Mouse (Mus musculus): Measurements from ENCODE around the gene Elk4. TPM values are rescaled to one million over a fixed set of nuclear protein-coding genes. Genes with fewer than 3 reads are reported as not detected.
A peak's percentile ranks its signal among the peaks of the same experiment; 100 is the strongest.

Elk4 gene
- polyA plus RNA-seq, 1 experiment from 2014 or later, result 24.3 TPM

DNA sequence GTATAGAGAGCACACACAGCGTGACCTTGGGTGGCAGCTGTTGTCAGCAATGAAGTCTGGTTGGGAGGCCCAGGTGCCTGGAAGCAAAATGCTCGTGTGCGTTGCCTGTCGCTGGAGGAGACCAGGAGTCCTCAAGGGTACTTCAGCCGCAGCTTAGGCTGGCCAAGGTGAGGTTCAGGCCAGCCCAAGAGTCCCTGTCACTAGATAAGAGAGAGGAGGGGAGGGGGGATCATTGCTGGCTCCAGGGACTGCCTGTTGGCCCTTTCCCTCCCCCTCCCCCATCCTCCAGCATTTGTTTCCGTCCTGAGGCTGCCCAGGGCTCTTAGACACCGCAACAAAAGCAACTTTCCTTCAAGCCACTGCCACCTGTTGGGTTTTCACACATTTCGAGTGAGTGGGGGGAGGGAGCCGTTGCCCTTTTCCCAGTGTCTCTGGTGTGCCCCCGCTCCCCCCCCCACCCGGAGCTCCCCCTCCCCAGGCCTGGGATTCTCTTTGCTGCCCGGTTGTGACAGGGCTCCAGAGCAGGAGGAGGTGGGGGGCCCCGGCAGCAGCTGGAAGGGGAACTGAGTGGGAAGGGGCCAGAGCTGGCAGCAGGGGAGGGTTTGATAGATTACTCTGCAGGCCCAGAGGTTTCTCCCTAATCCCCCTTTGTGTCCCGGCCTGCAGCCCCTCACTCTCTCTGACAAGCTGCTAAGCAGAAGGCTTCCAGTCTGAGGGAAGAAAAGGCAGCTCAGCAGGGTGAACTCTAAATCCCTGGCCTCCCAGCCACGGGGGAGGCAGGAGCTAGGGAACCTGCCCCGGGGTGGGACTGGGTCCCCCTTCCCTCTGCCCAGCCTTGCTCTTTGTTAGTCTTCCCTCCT, 36.5 kb upstream of the Elk4 start:
- Histone ChIP-seq H3K9ac (no peak overlapping the region), H3K27ac (no peak overlapping the region), H3K4me2 (peak overlapping the region; percentile 13; the same call in 1 of the 2 replicates), H3K4me1 (peaks cover 20% of the 10 kb centered on the region), H3K9me3 (no peaks in the 10 kb centered on the region), H3K27me3 (peaks cover 6% of the 10 kb centered on the region; the same call in 1 of the 2 replicates), H3K4me3 (no peak overlapping the region), H3K36me3 (no peaks in the 10 kb centered on the region)
- ATAC-seq (ENCODE audit: insufficient number of reproducible peaks, low FRiP score, low TSS enrichment, low read depth), result no peak
- WGBS, result 21% methylated on average over 16 of the region's 16 CpGs

DNA sequence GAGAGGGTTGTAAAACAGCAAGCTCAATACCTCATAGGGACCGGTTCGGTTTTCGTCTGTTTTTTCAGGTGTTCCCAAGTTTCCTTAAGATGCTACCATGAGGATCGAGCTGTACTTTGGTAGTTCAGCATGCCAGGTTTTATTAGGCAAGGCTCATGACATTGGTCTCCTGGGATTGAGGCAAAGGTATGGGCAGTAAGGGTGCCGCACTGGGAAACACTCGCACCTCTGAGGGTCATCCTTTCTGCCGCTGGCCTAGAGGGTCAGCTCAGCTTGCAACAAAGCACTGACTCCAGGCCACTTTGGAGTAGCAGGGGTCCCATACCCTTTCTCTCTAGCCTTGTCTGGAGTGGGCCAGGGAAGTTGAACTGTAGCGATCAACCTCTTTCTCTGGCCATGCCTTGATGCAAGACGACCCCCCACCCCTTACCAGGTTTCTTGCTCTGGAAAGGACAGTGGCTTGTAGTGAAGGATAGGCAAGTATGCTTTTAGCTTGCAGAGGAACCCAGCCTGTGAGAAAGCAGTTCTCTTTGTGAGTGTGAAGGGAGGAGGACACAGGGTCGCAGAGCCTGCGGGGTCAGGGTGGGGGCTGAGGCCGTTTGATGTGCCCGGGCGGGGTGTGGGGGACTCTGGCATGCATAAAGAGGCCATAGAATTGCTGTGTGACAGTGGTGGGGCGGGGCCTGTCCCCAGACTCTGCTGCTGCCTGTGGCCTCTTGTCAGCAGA, 35.5 kb upstream of the Elk4 start:
- Histone ChIP-seq H3K4me1 (peaks cover 20% of the 10 kb centered on the region), H3K27ac (no peak overlapping the region), H3K9ac (no peak overlapping the region), H3K27me3 (no peaks in the 10 kb centered on the region), H3K9me3 (no peaks in the 10 kb centered on the region), H3K36me3 (no peaks in the 10 kb centered on the region), H3K4me2 (no peak overlapping the region), H3K4me3 (no peak overlapping the region)
- WGBS, result 34% methylated on average over 15 of the region's 15 CpGs
- no peak for ATAC-seq (ENCODE audit: insufficient number of reproducible peaks, low FRiP score, low TSS enrichment, low read depth)

DNA sequence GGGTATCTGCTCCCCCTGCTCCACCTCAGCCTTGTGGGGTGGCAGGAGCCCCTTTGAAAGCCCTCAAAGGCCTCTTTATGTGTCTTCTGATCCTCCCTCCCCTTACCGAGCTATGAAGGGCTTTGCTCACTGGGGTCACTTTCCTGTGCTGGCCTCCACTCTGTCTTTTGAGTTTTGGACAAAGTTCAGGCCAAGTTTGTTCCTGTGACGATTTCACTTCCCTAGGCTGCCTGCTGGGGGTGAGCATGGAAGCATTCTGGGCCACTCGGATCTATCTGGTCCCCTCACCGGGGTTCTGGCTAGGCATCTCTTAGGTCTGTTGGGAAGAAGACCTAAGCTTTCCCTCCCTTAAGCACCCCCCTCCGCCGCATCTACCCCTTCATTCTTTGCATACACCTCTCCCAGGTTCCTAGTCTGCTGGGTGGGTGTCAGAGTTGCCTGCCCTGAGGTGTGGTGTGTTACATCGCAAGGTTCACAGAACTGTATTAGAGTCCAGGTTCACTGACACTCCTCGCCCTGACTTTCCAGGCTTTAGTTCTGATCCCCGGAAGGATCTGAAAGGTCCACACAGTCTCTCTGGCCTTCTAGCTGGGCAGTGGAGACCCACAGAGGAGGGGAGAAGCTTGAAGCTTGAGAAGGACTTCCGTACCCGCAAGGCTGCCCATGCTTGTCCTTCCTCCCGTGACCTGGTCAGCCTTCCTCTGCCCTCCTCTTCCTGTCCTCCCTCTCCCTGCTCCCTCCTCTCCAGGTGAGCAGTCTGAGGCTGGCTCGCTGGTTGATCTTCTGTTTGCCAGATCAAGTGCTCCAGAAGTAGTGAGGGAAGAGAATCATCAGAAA, 34.7 kb upstream of the Elk4 start:
- Histone ChIP-seq H3K4me3 (no peak overlapping the region), H3K9ac (no peak overlapping the region), H3K4me2 (no peak overlapping the region), H3K27me3 (no peaks in the 10 kb centered on the region), H3K36me3 (no peaks in the 10 kb centered on the region), H3K4me1 (peaks cover 20% of the 10 kb centered on the region), H3K27ac (no peak overlapping the region), H3K9me3 (no peaks in the 10 kb centered on the region)
- ATAC-seq (ENCODE audit: insufficient number of reproducible peaks, low FRiP score, low TSS enrichment, low read depth), result no peak
- 41% methylated on average over 13 of the region's 13 CpGs for WGBS

DNA sequence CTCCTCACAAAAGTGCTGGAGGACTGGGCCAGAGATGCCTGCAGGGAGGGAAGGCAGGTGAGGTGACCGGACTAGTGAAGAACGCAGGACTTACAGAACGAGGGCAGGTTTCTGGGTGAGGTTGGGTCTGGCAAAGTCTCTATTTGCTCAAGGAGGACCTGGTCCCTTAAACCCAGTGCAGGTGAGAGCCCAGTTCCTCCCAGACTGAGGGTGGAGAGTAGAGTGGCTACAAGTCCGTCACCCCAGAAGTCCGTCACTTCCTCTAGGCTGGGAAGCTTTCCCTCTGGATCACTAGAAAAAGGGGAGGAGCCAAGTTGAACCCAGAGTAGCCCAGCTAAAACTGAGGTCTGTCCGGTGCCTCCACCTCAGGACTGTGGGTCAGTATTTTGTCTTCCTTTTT, 33.4 kb upstream of the Elk4 start:
- no peaks in the 10 kb centered on the region for H3K9me3 ChIP-seq
- H3K9ac ChIP-seq, result no peak overlapping the region
- ATAC-seq (ENCODE audit: insufficient number of reproducible peaks, low FRiP score, low TSS enrichment, low read depth), result no peak
- H3K36me3 ChIP-seq, result no peaks in the 10 kb centered on the region
- H3K4me1 ChIP-seq, result peaks cover 20% of the 10 kb centered on the region
- H3K27me3 ChIP-seq, result no peaks in the 10 kb centered on the region
- no peak overlapping the region for H3K4me2 ChIP-seq
- no peak overlapping the region for H3K27ac ChIP-seq
- H3K4me3 ChIP-seq, result no peak overlapping the region
- 76% methylated on average over 6 of the region's 6 CpGs for WGBS

DNA sequence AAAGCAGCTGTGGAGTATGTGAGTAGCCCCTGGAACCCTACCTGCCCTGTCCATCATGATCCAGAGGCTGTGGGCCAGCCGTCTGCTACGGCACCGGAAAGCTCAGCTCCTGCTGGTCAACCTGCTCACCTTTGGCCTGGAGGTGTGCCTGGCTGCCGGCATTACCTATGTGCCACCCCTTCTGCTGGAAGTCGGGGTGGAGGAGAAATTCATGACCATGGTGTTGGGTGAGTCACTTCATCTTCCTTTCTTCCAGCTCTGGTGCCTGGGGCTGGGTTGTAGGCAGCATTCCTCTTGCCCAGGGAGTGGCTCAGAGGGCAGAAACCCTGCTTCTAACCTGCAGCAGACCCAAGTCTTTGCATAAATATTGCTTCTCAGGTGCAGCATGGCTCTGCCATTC, 30.5 kb upstream of the Elk4 start:
- Histone ChIP-seq H3K9ac (no peak overlapping the region), H3K4me2 (no peak overlapping the region), H3K4me1 (peaks cover 9% of the 10 kb centered on the region; the same call in 1 of the 2 replicates), H3K27ac (no peak overlapping the region), H3K36me3 (no peaks in the 10 kb centered on the region), H3K9me3 (no peaks in the 10 kb centered on the region), H3K27me3 (no peaks in the 10 kb centered on the region), H3K4me3 (no peak overlapping the region)
- ATAC-seq (ENCODE audit: insufficient number of reproducible peaks, low FRiP score, low TSS enrichment, low read depth), result no peak
- WGBS, result 79% methylated on average over 5 of the region's 5 CpGs

DNA sequence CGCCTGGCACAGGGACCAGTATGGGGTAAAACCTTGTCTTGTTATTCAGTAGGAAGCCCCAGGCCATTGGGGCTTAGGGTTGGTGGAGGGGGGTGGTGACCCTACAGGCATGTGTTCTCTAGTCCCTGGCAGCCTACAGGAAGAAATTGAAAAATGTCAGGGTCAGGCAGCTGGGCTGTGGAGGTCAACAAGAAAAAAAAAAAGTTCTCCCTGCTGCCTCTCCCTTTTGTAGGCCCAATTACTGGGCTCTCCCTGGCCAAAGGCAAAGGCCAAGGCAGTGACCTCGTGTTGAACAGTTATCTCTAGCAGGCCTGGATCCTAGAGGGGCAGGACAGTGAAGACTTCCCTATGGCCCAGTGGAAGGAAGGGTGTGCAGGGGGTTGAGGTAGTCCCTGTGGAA, 26.9 kb upstream of the Elk4 start:
- no peaks in the 10 kb centered on the region for H3K4me1 ChIP-seq
- no peaks in the 10 kb centered on the region for H3K27me3 ChIP-seq
- ATAC-seq (ENCODE audit: insufficient number of reproducible peaks, low FRiP score, low TSS enrichment, low read depth), result no peak
- no peak overlapping the region for H3K4me2 ChIP-seq
- no peak overlapping the region for H3K27ac ChIP-seq
- no peak overlapping the region for H3K4me3 ChIP-seq
- H3K36me3 ChIP-seq, result no peaks in the 10 kb centered on the region
- WGBS, result 37% methylated on average over 2 of the region's 2 CpGs
- no peaks in the 10 kb centered on the region for H3K9me3 ChIP-seq
- H3K9ac ChIP-seq, result no peak overlapping the region

DNA sequence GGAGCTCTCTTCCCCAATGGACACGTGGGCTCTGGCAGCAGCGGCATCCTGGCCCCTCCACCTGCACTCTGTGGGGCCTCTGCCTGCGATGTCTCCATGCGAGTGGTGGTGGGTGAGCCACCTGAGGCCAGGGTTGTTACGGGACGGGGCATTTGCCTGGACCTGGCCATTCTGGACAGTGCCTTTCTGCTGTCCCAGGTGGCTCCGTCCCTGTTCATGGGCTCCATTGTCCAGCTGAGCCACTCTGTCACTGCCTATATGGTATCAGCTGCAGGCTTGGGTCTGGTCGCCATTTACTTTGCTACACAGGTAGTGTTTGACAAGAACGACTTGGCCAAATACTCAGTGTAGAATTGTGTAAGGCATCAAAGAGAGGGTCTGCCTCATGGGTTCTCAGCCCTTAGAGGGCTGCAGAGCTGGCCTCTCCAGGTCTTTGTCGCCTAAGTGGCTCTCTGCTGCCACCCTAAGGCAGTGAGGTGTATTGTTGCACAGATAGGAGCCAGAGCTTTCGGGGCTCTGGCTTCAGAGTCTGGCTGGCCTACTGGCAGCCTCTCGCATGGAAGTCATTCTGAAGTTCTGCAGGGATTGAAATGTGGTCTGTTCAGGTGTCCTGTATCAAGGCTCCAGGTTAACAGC, 25.9 kb upstream of the Elk4 start:
- no peak overlapping the region for H3K27ac ChIP-seq
- H3K27me3 ChIP-seq, result no peaks in the 10 kb centered on the region
- no peaks in the 10 kb centered on the region for H3K36me3 ChIP-seq
- H3K9ac ChIP-seq, result no peak overlapping the region
- WGBS, result 50% methylated on average over 12 of the region's 12 CpGs
- H3K9me3 ChIP-seq, result no peaks in the 10 kb centered on the region
- H3K4me1 ChIP-seq, result no peaks in the 10 kb centered on the region
- ATAC-seq (ENCODE audit: insufficient number of reproducible peaks, low FRiP score, low TSS enrichment, low read depth), result peak; percentile 46; the same call in 1 of the 2 replicates
- H3K4me3 ChIP-seq, result no peak overlapping the region
- no peak overlapping the region for H3K4me2 ChIP-seq

DNA sequence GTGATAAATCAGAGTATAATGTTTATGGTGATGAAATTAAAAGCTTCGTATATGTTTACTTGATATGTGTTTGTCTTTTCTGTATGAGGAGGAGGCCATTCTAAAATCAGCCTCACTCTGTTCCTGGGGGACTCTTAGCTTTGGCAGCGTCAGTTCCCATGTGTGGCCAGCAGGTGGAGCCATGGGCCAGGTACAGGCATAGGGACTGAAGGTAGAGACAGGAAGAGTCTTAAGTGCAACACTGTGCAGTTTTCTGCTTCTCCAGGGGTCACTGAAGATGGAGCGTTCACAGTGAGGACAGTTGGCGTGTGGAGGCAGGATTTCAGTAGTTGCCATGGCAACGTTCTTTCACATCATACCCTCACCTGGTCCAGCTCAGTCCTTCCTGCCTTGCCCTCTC, 24.5 kb upstream of the Elk4 start:
- WGBS, result 7% methylated on average over 5 of the region's 5 CpGs
- Histone ChIP-seq H3K9ac (no peak overlapping the region), H3K27ac (no peak overlapping the region), H3K36me3 (no peaks in the 10 kb centered on the region), H3K27me3 (no peaks in the 10 kb centered on the region), H3K9me3 (no peaks in the 10 kb centered on the region), H3K4me1 (no peaks in the 10 kb centered on the region), H3K4me2 (no peak overlapping the region), H3K4me3 (no peak overlapping the region)
- ATAC-seq (ENCODE audit: insufficient number of reproducible peaks, low FRiP score, low TSS enrichment, low read depth), result no peak

DNA sequence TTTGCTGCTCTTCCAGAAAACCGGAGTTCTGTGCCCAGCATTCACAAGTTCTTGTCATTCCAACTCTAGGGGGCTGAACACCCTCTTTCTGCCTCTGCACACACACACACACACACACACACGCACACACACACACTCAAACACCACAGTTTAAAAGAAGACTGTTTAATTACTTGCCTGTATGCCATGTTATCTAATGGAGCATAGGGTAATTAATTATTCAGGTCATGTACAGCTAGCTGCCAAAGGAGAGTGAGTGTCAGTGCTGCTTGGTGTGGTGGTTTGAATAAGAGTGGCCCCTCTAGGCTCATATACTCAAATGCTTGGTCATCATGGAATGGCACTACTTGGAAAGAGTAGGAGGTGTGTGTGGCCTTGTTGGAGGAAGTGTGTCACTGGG, 23.6 kb upstream of the Elk4 start:
- Histone ChIP-seq H3K9ac (no peak overlapping the region), H3K27me3 (no peaks in the 10 kb centered on the region), H3K4me3 (no peak overlapping the region), H3K4me2 (no peak overlapping the region), H3K9me3 (no peaks in the 10 kb centered on the region), H3K36me3 (no peaks in the 10 kb centered on the region), H3K4me1 (no peaks in the 10 kb centered on the region), H3K27ac (no peak overlapping the region)
- no peak for ATAC-seq (ENCODE audit: insufficient number of reproducible peaks, low FRiP score, low TSS enrichment, low read depth)
- 75% methylated on average over 2 of the region's 2 CpGs for WGBS

DNA sequence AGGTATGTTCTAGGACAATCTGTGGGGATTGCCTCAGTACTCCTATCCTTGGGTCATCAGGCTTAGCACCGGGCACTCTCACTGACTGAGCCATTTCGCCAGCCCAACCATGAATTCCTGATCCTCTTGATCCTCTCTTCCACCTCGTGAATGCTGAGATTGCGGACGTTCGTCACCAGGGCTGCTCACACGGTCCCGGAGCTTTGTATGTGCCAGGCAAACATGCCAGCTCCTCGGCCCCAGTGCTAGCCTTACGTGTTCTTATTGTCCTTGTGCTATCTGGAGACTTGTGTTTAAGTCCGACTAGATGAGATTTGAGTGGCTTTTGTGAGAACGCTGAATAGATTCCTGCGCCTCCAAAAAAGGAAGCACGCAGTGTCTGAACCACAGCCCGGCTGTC, 20.0 kb upstream of the Elk4 start:
- Histone ChIP-seq H3K27me3 (no peaks in the 10 kb centered on the region), H3K4me3 (no peak overlapping the region), H3K36me3 (no peaks in the 10 kb centered on the region), H3K9me3 (no peaks in the 10 kb centered on the region), H3K27ac (no peak overlapping the region), H3K9ac (no peak overlapping the region), H3K4me2 (no peak overlapping the region), H3K4me1 (no peaks in the 10 kb centered on the region)
- WGBS, result 75% methylated on average over 15 of the region's 15 CpGs
- ATAC-seq (ENCODE audit: insufficient number of reproducible peaks, low FRiP score, low TSS enrichment, low read depth), result no peak

DNA sequence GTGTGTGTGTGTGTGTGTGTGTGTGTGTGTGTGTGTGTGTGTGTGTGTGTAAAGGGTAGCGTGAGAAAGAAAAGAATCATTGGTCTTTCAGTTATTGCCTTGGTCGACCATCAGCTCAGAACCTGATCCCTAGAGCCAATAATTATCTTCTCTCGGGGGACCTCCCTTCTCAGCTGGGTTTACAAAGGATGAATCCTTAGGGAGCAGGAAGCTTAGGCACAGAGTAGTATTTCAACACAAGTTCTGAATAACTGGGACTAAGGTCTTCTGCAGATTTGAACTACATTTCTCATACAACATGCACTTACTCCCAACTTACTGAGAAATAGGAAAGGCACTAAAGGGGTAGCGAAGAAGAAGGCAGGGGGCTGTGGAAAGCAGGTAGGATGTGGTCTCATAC, 17.9 kb upstream of the Elk4 start:
- no peaks in the 10 kb centered on the region for H3K4me1 ChIP-seq
- H3K27ac ChIP-seq, result no peak overlapping the region
- no peaks in the 10 kb centered on the region for H3K36me3 ChIP-seq
- no peak overlapping the region for H3K4me3 ChIP-seq
- WGBS, result 63% methylated on average over 3 of the region's 4 CpGs
- ATAC-seq (ENCODE audit: insufficient number of reproducible peaks, low FRiP score, low TSS enrichment, low read depth), result no peak
- no peak overlapping the region for H3K9ac ChIP-seq
- no peaks in the 10 kb centered on the region for H3K27me3 ChIP-seq
- no peaks in the 10 kb centered on the region for H3K9me3 ChIP-seq
- H3K4me2 ChIP-seq, result no peak overlapping the region

Data from limb, embryonic 15.5 days (tissue).